Mouse (Mus musculus) small intestine, adult 2 months (tissue): Measurements from ENCODE around the gene Gmeb2. TPM values are rescaled to one million over a fixed set of nuclear protein-coding genes. Genes with fewer than 3 reads are reported as not detected.
A peak's percentile ranks its signal among the peaks of the same experiment; 100 is the strongest.

ENCODE experiments used
- H3K27ac ChIP-seq: fragments of 200-500 bp; 2 replicates; pipeline ENCODE4 v1.5.1; 2012; ENCODE audit warnings: low read depth, low read length, control low read depth, inconsistent platforms; ENCODE audit not compliant: insufficient read depth
- H3K27me3 ChIP-seq: fragments of 200-500 bp; 2 replicates; pipeline ENCODE4 v1.6.1; 2012; ENCODE audit warnings: mild to moderate bottlenecking, moderate library complexity, low read length, inconsistent platforms; ENCODE audit not compliant: control insufficient read depth, insufficient read depth
- H3K36me3 ChIP-seq: fragments of 200-500 bp; 2 replicates; pipeline ENCODE4 v1.6.1; 2012; ENCODE audit warnings: mild to moderate bottlenecking, low read length, control low read depth, inconsistent platforms; ENCODE audit not compliant: control insufficient read depth, insufficient read depth
- H3K4me1 ChIP-seq: fragments of 200-500 bp; 2 replicates; pipeline ENCODE4 v1.6.1; 2012; ENCODE audit warnings: low read length, inconsistent platforms, mixed read lengths; ENCODE audit not compliant: control insufficient read depth, insufficient read depth, insufficient read length
- H3K4me3 ChIP-seq: fragments of 200-500 bp; 2 replicates; pipeline ENCODE4 v1.5.1; 2012; ENCODE audit warnings: low read depth, mild to moderate bottlenecking, control low read depth, inconsistent platforms, low read length, moderate library complexity
- CTCF ChIP-seq: fragments of 200-500 bp; IDR thresholded peaks from 2 replicates; pipeline ENCODE4 v1.5.1; 2012; ENCODE audit warnings: low read depth, mild to moderate bottlenecking, control low read depth, inconsistent platforms, low read length, moderate library complexity, mixed read lengths; ENCODE audit not compliant: insufficient replicate concordance, insufficient read length; ENCODE audit errors: extremely low read depth
- POLR2A ChIP-seq: fragments of 200-500 bp; IDR thresholded peaks from 2 replicates; pipeline ENCODE4 v1.6.1; 2012; ENCODE audit warnings: low read depth, mild to moderate bottlenecking, control low read depth, inconsistent platforms, low read length, moderate library complexity
- WGBS: fragments of 180-500 bp; shearing (Covaris S2); methylation state at CpG from one replicate; pipeline ENCODE4 v1.1.7; 2018; 5-methylcytosine and 5-hydroxymethylcytosine counted together
- polyA plus RNA-seq: library from polyadenylated mRNA; depleted of rRNA; stranded (reverse); fragments of >200 nt; gene quantifications from 2 replicates; pipeline ENCODE4 v1.2.3, GENCODE M21; 2012

The Gmeb2 gene
- polyA plus RNA-seq, 1 experiment, result 29.1 TPM

GRCm38 (mm10) chr2:181273829-181274228 is 14.0 kb downstream of the Gmeb2 start:
- TF ChIP-seq CTCF (no peak), POLR2A (no peak)
- Histone ChIP-seq H3K4me1 (no peaks in the 10 kb centered on the region; the same call in 1 of the 2 replicates), H3K36me3 (peaks cover 38% of the 10 kb centered on the region), H3K27me3 (no peaks in the 10 kb centered on the region), H3K27ac (no peak overlapping the region), H3K4me3 (no peak overlapping the region)
- WGBS, result 82% methylated on average over 2 of the region's 2 CpGs

GRCm38 (mm10) chr2:181272092-181272491 is 15.7 kb downstream of the Gmeb2 start:
- H3K27ac ChIP-seq, result no peak overlapping the region
- TF ChIP-seq POLR2A (no peak), CTCF (no peak)
- no peak overlapping the region for H3K4me3 ChIP-seq
- no peaks in the 10 kb centered on the region for H3K4me1 ChIP-seq
- peaks cover 41% of the 10 kb centered on the region for H3K36me3 ChIP-seq
- H3K27me3 ChIP-seq, result no peaks in the 10 kb centered on the region
- 91% methylated on average over 2 of the region's 2 CpGs for WGBS

GRCm38 (mm10) chr2:181266839-181267238 is 21.0 kb downstream of the Gmeb2 start:
- Histone ChIP-seq H3K27me3 (no peaks in the 10 kb centered on the region), H3K4me1 (no peaks in the 10 kb centered on the region), H3K27ac (no peak overlapping the region), H3K4me3 (no peak overlapping the region), H3K36me3 (peaks cover 55% of the 10 kb centered on the region)
- TF ChIP-seq CTCF, result no peak
- TF ChIP-seq POLR2A, result no peak
- 93% methylated on average over 2 of the region's 2 CpGs for WGBS

- H3K4me1 ChIP-seq, result peaks cover 8% of the 10 kb centered on the region; the same call in 1 of the 2 replicates
- no peak overlapping the region for H3K27ac ChIP-seq
- no peak overlapping the region for H3K4me3 ChIP-seq
- no peaks in the 10 kb centered on the region for H3K27me3 ChIP-seq
- 84% methylated on average over 1 of the region's 1 CpGs for WGBS
- peaks cover 46% of the 10 kb centered on the region for H3K36me3 ChIP-seq
- TF ChIP-seq CTCF (no peak), POLR2A (no peak)
These were observed 34.6 kb downstream of the Gmeb2 start for GRCm38 (mm10) chr2:181253248-181253647.

- TF ChIP-seq POLR2A (no peak), CTCF (no peak)
- Histone ChIP-seq H3K4me1 (peaks cover 8% of the 10 kb centered on the region; the same call in 1 of the 2 replicates), H3K4me3 (no peak overlapping the region), H3K36me3 (peaks cover 41% of the 10 kb centered on the region), H3K27ac (no peak overlapping the region), H3K27me3 (no peaks in the 10 kb centered on the region)
- WGBS, result 87% methylated on average over 1 of the region's 1 CpGs
These were observed 36.0 kb downstream of the Gmeb2 start for GRCm38 (mm10) chr2:181251841-181252240.

- Histone ChIP-seq H3K27ac (peak overlapping the region; percentile 64; the same call in 1 of the 2 replicates), H3K4me1 (peaks cover 10% of the 10 kb centered on the region; the same call in 1 of the 2 replicates), H3K36me3 (peaks cover 22% of the 10 kb centered on the region), H3K27me3 (no peaks in the 10 kb centered on the region), H3K4me3 (no peak overlapping the region)
- TF ChIP-seq CTCF (no peak), POLR2A (no peak)
- WGBS, result 30% methylated on average over 10 of the region's 10 CpGs
These were observed 38.6 kb downstream of the Gmeb2 start for GRCm38 (mm10) chr2:181249217-181249616.

- peaks cover 6% of the 10 kb centered on the region for H3K36me3 ChIP-seq
- WGBS, result 23% methylated on average over 2 of the region's 2 CpGs
- TF ChIP-seq POLR2A, result no peak
These were observed 42.8 kb downstream of the Gmeb2 start for GRCm38 (mm10) chr2:181245031-181245430.

More at GRCm38 (mm10) chr2:181245031-181245430, 42.8 kb downstream of the Gmeb2 start:
- H3K27ac ChIP-seq, result no peak overlapping the region
- no peak overlapping the region for H3K4me3 ChIP-seq
- H3K4me1 ChIP-seq, result peaks cover 24% of the 10 kb centered on the region
- H3K27me3 ChIP-seq, result no peaks in the 10 kb centered on the region
